Mouse (Mus musculus) lung, postnatal 0 days (tissue): ENCODE results near the gene Mef2a.

ENCODE experiments used
- CTCF ChIP-seq: IDR thresholded peaks from 2 replicates; pipeline ENCODE4 v1.5.1; 2016; ENCODE audit warnings: antibody characterized with exemption, mild to moderate bottlenecking
- EP300 ChIP-seq: IDR thresholded peaks from 2 replicates; pipeline ENCODE4 v1.6.1; 2016; ENCODE audit warnings: antibody characterized with exemption, mild to moderate bottlenecking, control low read depth

- TF ChIP-seq EP300 = no peak
- TF ChIP-seq CTCF = no peak
Measured at GRCm38 (mm10) chr7:67304937-67305336, 67.7 kb downstream of the Mef2a start.
